Mouse (Mus musculus) ES-E14 (cell line): ENCODE measurements around the gene Ptma. TPM values are rescaled to one million over a fixed set of nuclear protein-coding genes. Genes with fewer than 3 reads are reported as not detected.

Experiments used
- DNase-seq: peaks from one replicate; pipeline ENCODE4 v3.0.0-alpha.2; 2013; ENCODE audit warnings: low read depth, low spot score
- H3K27ac ChIP-seq: 2 replicates; pipeline ENCODE4 v1.5.1; 2012; ENCODE audit warnings: low read depth, mild to moderate bottlenecking, low read length, moderate library complexity, mixed read lengths; ENCODE audit not compliant: poor library complexity, insufficient read depth, severe bottlenecking
- H3K36me3 ChIP-seq: 2 replicates; pipeline ENCODE4 v1.6.1; 2012; ENCODE audit warnings: mild to moderate bottlenecking, low read length, moderate library complexity, mixed read lengths; ENCODE audit not compliant: control insufficient read depth, poor library complexity, insufficient read depth, severe bottlenecking
- H3K4me1 ChIP-seq, 2 experiments: fragments of 150-350 bp in 1 of 2; sonication (generic) in 1 of 2; 2 replicates each; pipeline ENCODE4 v1.6.1; 2012; ENCODE audit warnings: low read length in 2 of 2, mild to moderate bottlenecking in 1 of 2, mixed read lengths in 1 of 2; ENCODE audit not compliant: control insufficient read depth in 2 of 2, insufficient read depth in 2 of 2, poor library complexity in 1 of 2
- H3K4me3 ChIP-seq, 2 experiments: fragments of 150-350 bp in 1 of 2; sonication (generic) in 1 of 2; 2 replicates each; pipeline ENCODE4 v1.5.1; 2012; ENCODE audit warnings: low read length in 2 of 2, low read depth in 1 of 2, mild to moderate bottlenecking in 1 of 2, mixed read lengths in 1 of 2; ENCODE audit not compliant: insufficient read depth in 1 of 2, poor library complexity in 1 of 2, severe bottlenecking in 1 of 2
- H3K9ac ChIP-seq: 2 replicates; pipeline ENCODE4 v1.6.1; 2012; ENCODE audit warnings: low read depth, mild to moderate bottlenecking, low read length, mixed read lengths; ENCODE audit not compliant: poor library complexity, insufficient read depth, severe bottlenecking
- H3K9me3 ChIP-seq: fragments of 150-350 bp; sonication (generic); 2 replicates; pipeline ENCODE4 v1.6.1; 2012; ENCODE audit warnings: low read depth, mild to moderate bottlenecking, low read length; ENCODE audit not compliant: control insufficient read depth, insufficient read depth
- CHD2 ChIP-seq: IDR thresholded peaks from 2 replicates; pipeline ENCODE4 v1.6.1; 2014; ENCODE audit warnings: mild to moderate bottlenecking, low read depth, low read length, inconsistent platforms
- HCFC1 ChIP-seq: IDR thresholded peaks from 2 replicates; pipeline ENCODE4 v1.6.1; 2012; ENCODE audit warnings: low read length, inconsistent platforms, borderline replicate concordance; ENCODE audit not compliant: insufficient read depth
- MAFK ChIP-seq: IDR thresholded peaks from 2 replicates; pipeline ENCODE4 v1.6.1; 2014; ENCODE audit warnings: mild to moderate bottlenecking, low read depth, low read length, inconsistent platforms; ENCODE audit not compliant: insufficient read depth
- ZC3H11A ChIP-seq: IDR thresholded peaks from 2 replicates; pipeline ENCODE4 v1.6.1; 2012; ENCODE audit warnings: low read depth, mild to moderate bottlenecking, inconsistent platforms, low read length, borderline replicate concordance
- ZNF384 ChIP-seq: IDR thresholded peaks from 2 replicates; pipeline ENCODE4 v1.6.1; 2012; ENCODE audit warnings: low read depth, low read length, inconsistent platforms
- in situ Hi-C, 2 experiments: fragments of 600-800 bp; cut with MboI; formaldehyde crosslinking; loops; one replicate each; pipeline ENCODE4 v1.15.1; 2025; ENCODE audit warnings: low sequenced_read_pairs in 2 of 2, inconsistent platforms in 1 of 2; ENCODE audit not compliant: unreplicated experiment in 2 of 2
- total RNA-seq: library from RNA; depleted of rRNA; stranded (reverse); fragments of 300-350 nt; gene quantifications from 2 replicates; pipeline ENCODE4 v1.2.3, GENCODE M21; 2012

The Ptma gene
- total RNA-seq, 1 experiment: 2,587 TPM

DNA sequence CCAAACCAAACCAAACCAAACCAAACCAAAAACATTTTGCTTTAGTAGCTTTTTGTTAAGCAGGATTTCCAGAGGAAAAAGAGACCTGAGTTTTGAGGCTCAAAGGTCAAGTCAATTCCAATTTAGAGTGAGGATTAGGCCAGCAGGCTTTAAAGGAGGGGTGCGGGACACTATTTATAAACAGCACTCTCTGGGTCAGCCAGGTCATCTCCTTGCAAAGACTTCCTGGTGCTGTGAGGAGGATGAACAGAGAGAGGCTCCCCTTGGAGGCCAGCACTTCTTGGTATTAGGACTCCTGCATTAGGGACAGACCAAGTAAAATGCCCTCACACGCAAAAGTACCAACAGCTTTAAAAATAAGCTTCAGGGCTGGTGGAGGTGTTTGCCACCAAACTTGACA lies 25.4 kb downstream of the Ptma start:
- H3K4me1 ChIP-seq: peaks cover 0 to 4% of the 10 kb centered on the region in 2 experiments; a peak in 1 of 4 replicates
- H3K27ac ChIP-seq: no peak overlapping the region
- H3K36me3 ChIP-seq: no peaks in the 10 kb centered on the region
- H3K4me3 ChIP-seq: no peak overlapping the region
- no peak overlapping the region for H3K9ac ChIP-seq
- in situ Hi-C loops: no loop called here
- TF ChIP-seq CHD2: no peak
- TF ChIP-seq ZNF384: no peak
- TF ChIP-seq HCFC1: no peak
- TF ChIP-seq ZC3H11A: no peak
- no peak for TF ChIP-seq MAFK
- no peak for DNase-seq
- H3K9me3 ChIP-seq: no peaks in the 10 kb centered on the region

DNA sequence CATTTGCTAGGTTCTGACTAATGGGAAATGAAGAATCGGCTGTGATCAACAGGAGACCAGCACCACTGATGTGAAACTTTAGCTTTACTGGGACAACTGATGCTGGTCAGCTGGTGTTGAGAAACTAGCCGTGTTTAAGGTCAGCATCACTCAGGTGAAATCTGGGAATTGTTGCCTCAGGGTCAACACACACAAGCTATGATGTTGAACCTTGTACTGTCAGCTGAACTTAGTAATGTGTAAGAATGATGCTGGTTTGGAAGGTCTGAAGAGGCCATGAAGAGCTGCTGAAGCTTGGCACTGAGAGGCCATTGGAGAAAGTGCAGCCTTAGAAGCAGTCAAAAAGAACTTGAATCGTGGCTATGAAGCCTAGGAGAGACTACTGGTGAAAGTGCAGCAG lies 29.1 kb downstream of the Ptma start:
- no peaks in the 10 kb centered on the region for H3K36me3 ChIP-seq
- DNase-seq: no peak
- no peak overlapping the region for H3K27ac ChIP-seq
- no peak overlapping the region for H3K9ac ChIP-seq
- H3K9me3 ChIP-seq: no peaks in the 10 kb centered on the region
- H3K4me3 ChIP-seq: no peak overlapping the region
- in situ Hi-C loops: no loop called here
- TF ChIP-seq CHD2 (no peak), ZNF384 (no peak), MAFK (no peak), HCFC1 (no peak), ZC3H11A (no peak)
- H3K4me1 ChIP-seq: no peaks in the 10 kb centered on the region

DNA sequence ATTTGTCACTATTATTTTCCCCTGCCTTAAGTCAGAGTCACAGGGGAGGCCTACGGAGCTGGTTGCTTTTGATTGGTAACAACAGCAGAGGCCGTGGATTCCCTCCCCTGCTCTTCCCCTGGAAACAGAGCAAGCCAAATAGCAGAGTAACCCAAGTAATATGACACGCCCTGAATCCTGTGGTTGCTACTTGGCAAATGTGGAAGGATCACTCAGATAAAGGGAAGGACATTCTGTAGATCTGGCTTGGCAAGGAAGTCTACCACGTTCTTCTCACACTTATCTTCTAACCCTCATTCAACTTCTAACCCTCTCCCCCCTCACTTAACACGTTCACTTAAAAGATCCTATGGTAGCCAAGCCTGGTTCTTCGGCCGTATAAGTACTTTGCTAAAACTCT lies 31.3 kb downstream of the Ptma start:
- H3K9ac ChIP-seq: no peak overlapping the region
- no peaks in the 10 kb centered on the region for H3K4me1 ChIP-seq
- no peaks in the 10 kb centered on the region for H3K9me3 ChIP-seq
- no peak for TF ChIP-seq HCFC1
- TF ChIP-seq ZNF384: no peak
- no peak for DNase-seq
- in situ Hi-C loops: no loop called here
- H3K36me3 ChIP-seq: no peaks in the 10 kb centered on the region
- H3K4me3 ChIP-seq: no peak overlapping the region
- H3K27ac ChIP-seq: no peak overlapping the region

DNA sequence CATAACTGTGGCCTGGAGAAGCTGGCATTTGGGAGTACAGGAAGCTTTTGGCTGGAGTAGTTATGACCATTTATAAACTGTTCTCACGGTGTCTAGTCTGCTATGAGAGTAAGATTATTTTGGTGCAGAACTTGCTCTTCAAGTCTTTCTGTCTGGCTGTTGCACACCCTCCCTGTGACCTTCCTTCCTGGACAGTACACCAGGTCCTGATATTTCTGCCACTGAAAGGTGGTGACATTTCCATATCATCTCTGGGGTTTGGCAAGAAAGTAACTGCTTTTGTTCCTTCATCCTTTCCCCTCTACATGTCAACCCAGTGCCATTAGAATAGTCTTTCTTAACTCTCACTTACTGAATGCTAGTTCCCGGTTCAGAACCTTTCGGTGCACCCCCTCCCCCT lies 32.7 kb downstream of the Ptma start:
- Histone ChIP-seq H3K4me3 (no peak overlapping the region), H3K27ac (no peak overlapping the region), H3K9me3 (no peaks in the 10 kb centered on the region), H3K9ac (no peak overlapping the region), H3K36me3 (no peaks in the 10 kb centered on the region; the same call in 1 of the 2 replicates), H3K4me1 (no peaks in the 10 kb centered on the region)
- in situ Hi-C loops: no loop called here
- TF ChIP-seq ZC3H11A (no peak), MAFK (no peak), CHD2 (no peak), ZNF384 (no peak), HCFC1 (no peak)
- DNase-seq: no peak

DNA sequence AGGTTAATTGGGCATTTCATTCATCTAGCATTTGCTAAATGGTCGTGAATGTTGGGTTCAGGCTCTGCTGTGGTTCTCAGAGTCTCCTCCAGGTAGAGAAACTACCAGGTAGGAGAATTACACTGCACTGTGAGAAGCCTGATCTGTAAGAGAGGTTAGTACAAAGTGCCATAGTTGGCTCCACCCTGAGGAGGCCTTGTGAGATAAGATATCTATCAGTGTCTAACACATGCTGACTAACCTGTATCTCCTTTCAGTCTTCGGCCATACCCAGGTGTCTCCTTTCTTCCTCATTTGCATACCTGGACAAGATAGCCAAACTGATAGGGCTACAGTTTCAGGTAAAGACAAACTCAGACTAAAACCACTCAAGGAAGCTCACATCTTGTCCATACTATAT lies 36.1 kb downstream of the Ptma start:
- DNase-seq: no peak
- no peak overlapping the region for H3K9ac ChIP-seq
- H3K9me3 ChIP-seq: no peaks in the 10 kb centered on the region
- H3K27ac ChIP-seq: no peak overlapping the region
- TF ChIP-seq CHD2: no peak
- no peak for TF ChIP-seq ZNF384
- TF ChIP-seq HCFC1: no peak
- TF ChIP-seq ZC3H11A: no peak
- TF ChIP-seq MAFK: no peak
- H3K36me3 ChIP-seq: no peaks in the 10 kb centered on the region; the same call in 1 of the 2 replicates
- no peaks in the 10 kb centered on the region for H3K4me1 ChIP-seq
- H3K4me3 ChIP-seq: no peak overlapping the region
- in situ Hi-C loops: no loop called here
